Mouse (Mus musculus): Measurements from ENCODE around the gene Acot8. TPM values are rescaled to one million over a fixed set of nuclear protein-coding genes. Genes with fewer than 3 reads are reported as not detected.

Gene Acot8
- polyA plus RNA-seq, 1 experiment from 2014 or later: 23.6 TPM

DNA sequence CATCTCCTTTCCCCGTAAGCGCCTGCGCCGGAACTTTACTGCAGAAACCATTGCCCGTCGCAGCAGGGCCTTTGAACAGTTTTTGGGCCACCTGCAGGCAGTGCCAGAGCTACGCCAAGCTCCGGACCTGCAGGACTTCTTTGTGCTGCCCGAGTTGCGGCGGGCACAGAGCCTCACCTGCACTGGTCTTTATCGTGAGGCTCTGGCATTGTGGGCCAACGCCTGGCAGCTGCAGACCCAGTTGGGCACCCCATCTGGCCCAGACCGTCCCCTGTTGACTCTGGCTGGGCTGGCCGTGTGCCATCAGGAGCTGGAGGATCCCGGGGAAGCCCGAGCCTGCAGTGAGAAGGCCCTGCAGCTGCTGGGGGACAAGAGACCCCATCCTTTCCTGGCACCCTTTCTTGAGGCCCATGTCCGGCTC, 12.8 kb downstream of the Acot8 start:
- DNase-seq (ENCODE audit: low spot score): peak; percentile 29
- Histone ChIP-seq H3K4me2 (no peak overlapping the region), H3K27me3 (replicated peaks; ENCODE audit: control insufficient read depth, insufficient read depth, low read length) (no peaks in the 10 kb centered on the region), H3K27ac (ENCODE audit: low read depth, low read length) (no peak overlapping the region), H3K9me3 (ENCODE audit: control insufficient read depth, low read length) (no peaks in the 10 kb centered on the region), H3K4me1 (replicated peaks; ENCODE audit: control insufficient read depth, insufficient read depth, low read length) (0 out of 2 replicates have a peak, but pooled peaks cover 4% of the 10 kb centered on the region), H3K9ac (ENCODE audit: low read depth, low read length) (no peak overlapping the region), H3K4me3 (ENCODE audit: low read depth, low read length) (no peak overlapping the region), H3K36me3 (ENCODE audit: control insufficient read depth, insufficient read depth, low read length) (peaks cover 22% of the 10 kb centered on the region)
- ATAC-seq (replicated peaks; ENCODE audit: low FRiP score): no peak
- 94% methylated on average over 18 of the region's 18 CpGs for WGBS

- H3K4me2 ChIP-seq: no peak overlapping the region
- H3K27me3 ChIP-seq (replicated peaks; ENCODE audit: control insufficient read depth, insufficient read depth, low read length): 0 out of 2 replicates have a peak, but pooled peaks cover 3% of the 10 kb centered on the region
- peaks cover 16% of the 10 kb centered on the region for H3K36me3 ChIP-seq (ENCODE audit: control insufficient read depth, insufficient read depth, low read length)
- H3K27ac ChIP-seq (ENCODE audit: low read depth, low read length): no peak overlapping the region
- ATAC-seq (replicated peaks; ENCODE audit: low FRiP score) (no peak), DNase-seq (ENCODE audit: low spot score) (no peak)
- no peak overlapping the region for H3K4me3 ChIP-seq (ENCODE audit: low read depth, low read length)
- 0 out of 2 replicates have a peak, but pooled peaks cover 8% of the 10 kb centered on the region for H3K4me1 ChIP-seq (replicated peaks; ENCODE audit: control insufficient read depth, insufficient read depth, low read length)
- no peaks in the 10 kb centered on the region for H3K9me3 ChIP-seq (ENCODE audit: control insufficient read depth, low read length)
- WGBS: 80% methylated on average over 4 of the region's 4 CpGs
- H3K9ac ChIP-seq (ENCODE audit: low read depth, low read length): no peak overlapping the region
These were observed 14.2 kb downstream of the Acot8 start for GRCm38 (mm10) chr2:164790451-164790850.

- DNase-seq (ENCODE audit: low spot score): no peak
- H3K4me1 ChIP-seq (replicated peaks; ENCODE audit: control insufficient read depth, insufficient read depth, low read length): 0 out of 2 replicates have a peak, but pooled peaks cover 14% of the 10 kb centered on the region
- no peak overlapping the region for H3K4me2 ChIP-seq
- no peak overlapping the region for H3K9ac ChIP-seq (ENCODE audit: low read depth, low read length)
- 0 out of 2 replicates have a peak, but pooled peaks have one; percentile 24 for ATAC-seq (replicated peaks; ENCODE audit: low FRiP score)
- H3K9me3 ChIP-seq (ENCODE audit: control insufficient read depth, low read length): no peaks in the 10 kb centered on the region
- peaks cover 6% of the 10 kb centered on the region for H3K36me3 ChIP-seq (ENCODE audit: control insufficient read depth, insufficient read depth, low read length)
- 70% methylated on average over 4 of the region's 4 CpGs for WGBS
- H3K4me3 ChIP-seq (ENCODE audit: low read depth, low read length): no peak overlapping the region
- 0 out of 2 replicates have a peak, but pooled peaks cover 3% of the 10 kb centered on the region for H3K27me3 ChIP-seq (replicated peaks; ENCODE audit: control insufficient read depth, insufficient read depth, low read length)
- no peak overlapping the region for H3K27ac ChIP-seq (ENCODE audit: low read depth, low read length)
These were observed 16.3 kb downstream of the Acot8 start for GRCm38 (mm10) chr2:164788411-164788810.

GRCm38 (mm10) chr2:164787779-164788178, 16.9 kb downstream of the Acot8 start:
- 0 out of 2 replicates have a peak, but pooled peaks cover 3% of the 10 kb centered on the region for H3K27me3 ChIP-seq (replicated peaks; ENCODE audit: control insufficient read depth, insufficient read depth, low read length)
- H3K36me3 ChIP-seq (ENCODE audit: control insufficient read depth, insufficient read depth, low read length): peaks cover 6% of the 10 kb centered on the region
- H3K4me2 ChIP-seq: no peak overlapping the region
- H3K9me3 ChIP-seq (ENCODE audit: control insufficient read depth, low read length): no peaks in the 10 kb centered on the region
- no peak overlapping the region for H3K27ac ChIP-seq (ENCODE audit: low read depth, low read length)
- 88% methylated on average over 10 of the region's 10 CpGs for WGBS
- 0 out of 2 replicates have a peak, but pooled peaks cover 14% of the 10 kb centered on the region for H3K4me1 ChIP-seq (replicated peaks; ENCODE audit: control insufficient read depth, insufficient read depth, low read length)
- ATAC-seq (replicated peaks; ENCODE audit: low FRiP score) (no peak), DNase-seq (ENCODE audit: low spot score) (no peak)
- H3K9ac ChIP-seq (ENCODE audit: low read depth, low read length): no peak overlapping the region
- H3K4me3 ChIP-seq (ENCODE audit: low read depth, low read length): no peak overlapping the region

DNA sequence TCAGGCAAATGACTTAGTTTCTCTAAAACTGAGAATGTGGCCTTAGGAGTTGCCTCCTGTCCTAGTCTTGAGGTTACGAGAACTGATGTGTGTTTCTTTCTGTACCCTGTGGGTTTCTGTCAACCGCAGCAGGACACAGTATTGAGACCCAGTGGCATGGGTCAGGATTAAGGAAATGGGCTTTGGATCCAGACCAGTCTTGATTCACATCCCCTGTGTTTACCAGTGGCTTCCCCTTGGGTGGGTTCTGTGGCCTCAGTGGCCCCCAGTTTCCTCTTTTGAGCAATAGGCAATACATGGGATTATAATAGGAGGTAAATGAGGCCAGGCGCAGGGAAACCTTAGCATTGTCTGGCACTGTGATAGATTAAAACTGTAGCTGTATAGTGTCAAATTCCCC, 17.6 kb downstream of the Acot8 start:
- Histone ChIP-seq H3K36me3 (ENCODE audit: control insufficient read depth, insufficient read depth, low read length) (no peaks in the 10 kb centered on the region), H3K27me3 (replicated peaks; ENCODE audit: control insufficient read depth, insufficient read depth, low read length) (peaks cover 3% of the 10 kb centered on the region; the same call in 1 of the 2 replicates), H3K4me3 (ENCODE audit: low read depth, low read length) (no peak overlapping the region; the same call in 1 of the 2 replicates), H3K9me3 (ENCODE audit: control insufficient read depth, low read length) (no peaks in the 10 kb centered on the region), H3K9ac (ENCODE audit: low read depth, low read length) (no peak overlapping the region), H3K4me1 (replicated peaks; ENCODE audit: control insufficient read depth, insufficient read depth, low read length) (0 out of 2 replicates have a peak, but pooled peaks cover 14% of the 10 kb centered on the region), H3K27ac (ENCODE audit: low read depth, low read length) (no peak overlapping the region), H3K4me2 (peak overlapping the region; percentile 91; the same call in 1 of the 2 replicates)
- no peak for ATAC-seq (replicated peaks; ENCODE audit: low FRiP score)
- DNase-seq (ENCODE audit: low spot score): no peak
- WGBS: 74% methylated on average over 3 of the region's 3 CpGs

DNA sequence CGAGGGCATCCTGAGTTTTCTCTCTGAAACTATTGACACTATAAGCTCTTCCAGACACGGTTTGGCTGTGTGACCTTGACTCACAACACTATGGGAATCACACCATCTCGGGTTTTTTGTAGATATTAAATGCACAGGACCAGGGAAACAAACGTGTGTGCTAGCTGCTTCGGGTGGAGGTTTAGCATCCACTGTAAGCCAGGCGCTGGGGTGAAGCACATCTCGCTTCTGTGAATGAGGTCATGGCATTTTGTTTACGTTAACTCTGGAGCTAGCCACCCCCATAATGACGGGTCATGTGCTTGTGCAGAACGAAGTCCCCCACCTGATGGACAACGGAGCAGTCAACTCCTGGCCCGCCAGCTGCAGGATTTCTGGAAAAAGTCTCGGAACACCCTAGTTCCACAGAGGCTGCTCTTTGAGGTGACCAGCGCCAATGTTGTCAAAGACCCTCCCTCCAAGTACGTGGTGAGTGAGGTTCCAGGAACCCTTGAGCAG, 18.2 kb downstream of the Acot8 start:
- WGBS: 12% methylated on average over 15 of the region's 15 CpGs
- ATAC-seq (replicated peaks; ENCODE audit: low FRiP score): 0 out of 2 replicates have a peak, but pooled peaks have one; percentile 3

DNA sequence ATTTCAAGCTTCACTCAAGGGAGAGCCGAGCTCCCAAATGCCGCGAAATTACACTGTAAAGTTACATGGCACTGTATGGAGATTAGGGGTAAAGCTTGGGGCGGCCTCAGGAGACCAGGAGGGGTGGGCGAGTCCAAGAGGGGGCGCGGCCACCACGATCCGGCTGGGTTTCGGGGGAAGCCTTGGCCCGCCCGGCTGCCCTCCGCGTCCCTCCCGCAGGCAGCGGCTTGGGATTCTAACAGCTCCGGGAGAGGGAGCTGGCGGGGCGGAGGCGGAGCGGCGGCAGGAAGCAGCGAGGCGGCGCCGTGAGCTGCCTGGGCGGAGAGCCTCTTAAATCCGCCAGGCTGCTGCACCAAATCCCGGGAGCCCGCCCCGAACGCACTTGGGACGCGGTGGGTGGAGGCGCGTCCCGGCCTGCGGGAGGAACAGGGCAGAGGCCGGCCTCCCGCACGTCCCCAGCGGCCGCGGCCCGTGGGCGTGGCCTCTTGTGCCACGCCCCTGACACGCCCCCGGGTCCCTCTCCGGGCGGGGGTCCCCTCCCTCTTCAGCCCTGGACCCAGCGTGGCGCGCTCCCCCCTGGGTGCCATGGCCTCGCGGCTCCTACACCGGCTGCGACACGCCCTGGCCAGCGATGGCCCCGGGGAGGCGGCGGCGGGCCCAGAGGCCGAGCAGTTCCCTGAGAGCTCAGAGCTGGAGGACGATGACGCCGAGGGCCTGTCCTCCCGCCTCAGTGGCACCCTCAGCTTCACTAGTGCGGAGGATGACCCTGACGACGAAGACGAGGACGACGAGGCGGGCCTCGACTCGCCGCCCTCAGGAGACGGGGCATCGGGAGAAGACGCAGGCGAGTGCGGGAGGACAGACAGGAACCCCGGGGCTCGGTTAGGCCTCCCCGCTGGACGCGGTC, 18.9 kb downstream of the Acot8 start, which contains the start of gene Snx21:
TSS of gene Snx21 (plus strand) at position 343 of the 907 bp plus-strand sequence.
- H3K9me3 ChIP-seq (ENCODE audit: control insufficient read depth, low read length): no peaks in the 10 kb centered on the region
- H3K4me3 ChIP-seq (ENCODE audit: low read depth, low read length): peak within 1 kb of the TSS; percentile 70
- under 1% methylated on average over 84 of the region's 89 CpGs for WGBS
- peak; percentile 82 for ATAC-seq (replicated peaks; ENCODE audit: low FRiP score)
- 0 out of 2 replicates have a peak, but pooled peaks cover 14% of the 10 kb centered on the region for H3K4me1 ChIP-seq (replicated peaks; ENCODE audit: control insufficient read depth, insufficient read depth, low read length)
- peak within 1 kb of the TSS; percentile 66 for H3K9ac ChIP-seq (ENCODE audit: low read depth, low read length)
- H3K27ac ChIP-seq (ENCODE audit: low read depth, low read length): peak within 1 kb of the TSS; percentile 69
- H3K4me2 ChIP-seq: peak within 1 kb of the TSS; percentile 91
- peak; percentile 88 for DNase-seq (ENCODE audit: low spot score)
- H3K27me3 ChIP-seq (replicated peaks; ENCODE audit: control insufficient read depth, insufficient read depth, low read length): peaks cover 3% of the 10 kb centered on the region; the same call in 1 of the 2 replicates
- H3K36me3 ChIP-seq (ENCODE audit: control insufficient read depth, insufficient read depth, low read length): no peaks in the 10 kb centered on the region

More for the DNA sequence above, 18.2 kb downstream of the Acot8 start:
- no peak for DNase-seq (ENCODE audit: low spot score)
- peak overlapping the region; percentile 70 for H3K4me3 ChIP-seq (ENCODE audit: low read depth, low read length)
- H3K4me1 ChIP-seq (replicated peaks; ENCODE audit: control insufficient read depth, insufficient read depth, low read length): 0 out of 2 replicates have a peak, but pooled peaks cover 14% of the 10 kb centered on the region
- H3K4me2 ChIP-seq: peak overlapping the region; percentile 91
- no peaks in the 10 kb centered on the region for H3K36me3 ChIP-seq (ENCODE audit: control insufficient read depth, insufficient read depth, low read length)
- peaks cover 3% of the 10 kb centered on the region; the same call in 1 of the 2 replicates for H3K27me3 ChIP-seq (replicated peaks; ENCODE audit: control insufficient read depth, insufficient read depth, low read length)
- no peaks in the 10 kb centered on the region for H3K9me3 ChIP-seq (ENCODE audit: control insufficient read depth, low read length)
- peak overlapping the region; percentile 66 for H3K9ac ChIP-seq (ENCODE audit: low read depth, low read length)
- H3K27ac ChIP-seq (ENCODE audit: low read depth, low read length): no peak overlapping the region

DNA sequence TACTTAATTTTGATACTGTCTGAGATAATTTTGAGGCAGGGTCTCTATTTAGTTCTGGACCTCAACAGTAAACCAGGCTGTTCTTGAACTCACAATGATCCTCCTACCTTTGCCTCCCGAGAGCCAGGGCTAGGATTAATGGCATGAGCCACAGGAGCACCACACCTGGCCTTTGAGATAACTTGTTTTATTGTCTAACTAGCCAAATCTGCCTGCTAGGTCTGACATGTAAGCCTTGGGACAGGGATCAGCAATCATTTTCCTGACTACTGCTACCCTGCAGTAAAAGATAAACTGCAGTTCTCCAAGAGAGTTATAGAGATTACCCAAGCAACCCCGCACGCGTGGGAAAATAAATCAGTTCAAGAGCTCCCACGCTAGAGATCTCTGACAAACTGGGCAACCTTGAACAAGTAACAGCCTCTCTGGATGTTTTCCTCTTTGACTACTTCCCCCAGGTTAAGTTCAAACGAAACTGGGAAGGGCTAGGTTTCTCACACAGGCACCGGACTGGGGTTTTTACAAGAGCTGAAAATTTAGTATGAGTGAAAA, 19.7 kb downstream of the Acot8 start:
- WGBS: 6% methylated on average over 7 of the region's 7 CpGs
- no peaks in the 10 kb centered on the region for H3K36me3 ChIP-seq (ENCODE audit: control insufficient read depth, insufficient read depth, low read length)
- H3K27me3 ChIP-seq (replicated peaks; ENCODE audit: control insufficient read depth, insufficient read depth, low read length): peaks cover 3% of the 10 kb centered on the region
- DNase-seq (ENCODE audit: low spot score): no peak
- H3K27ac ChIP-seq (ENCODE audit: low read depth, low read length): 0 out of 2 replicates have a peak overlapping the region, but pooled peaks have one; percentile 69
- H3K9me3 ChIP-seq (ENCODE audit: control insufficient read depth, low read length): no peaks in the 10 kb centered on the region
- ATAC-seq (replicated peaks; ENCODE audit: low FRiP score): no peak
- peak overlapping the region; percentile 70 for H3K4me3 ChIP-seq (ENCODE audit: low read depth, low read length)
- H3K9ac ChIP-seq (ENCODE audit: low read depth, low read length): peak overlapping the region; percentile 66
- peak overlapping the region; percentile 91 for H3K4me2 ChIP-seq
- H3K4me1 ChIP-seq (replicated peaks; ENCODE audit: control insufficient read depth, insufficient read depth, low read length): 0 out of 2 replicates have a peak, but pooled peaks cover 14% of the 10 kb centered on the region
